Mouse (Mus musculus): ENCODE results near the gene Slc7a4. TPM values are rescaled to one million over a fixed set of nuclear protein-coding genes. Genes with fewer than 3 reads are reported as not detected.

The Slc7a4 gene
- polyA plus RNA-seq (2012; rRNA removed): 40.8 and 46.2 TPM in 2 replicates

- no peak for DNase-seq
- no peaks in the 10 kb centered on the region for H3K4me1 ChIP-seq (ENCODE audit: control insufficient read depth, insufficient read depth, low read length)
- no peaks in the 10 kb centered on the region for H3K27me3 ChIP-seq (ENCODE audit: control insufficient read depth, insufficient read depth, low read length)
- TF ChIP-seq POLR2A (IDR thresholded peaks at IDR 0.05; ENCODE audit: borderline replicate concordance, insufficient read depth, low read length): no peak
- TF ChIP-seq CTCF (IDR thresholded peaks at IDR 0.05; ENCODE audit: borderline replicate concordance, insufficient read depth, low read depth, low read length): peak; percentile 51
- WGBS: 20% methylated on average over 8 of the region's 8 CpGs
- H3K4me3 ChIP-seq (replicated peaks; ENCODE audit: insufficient read depth, low read depth, low read length): no peak within 1 kb of the TSS
- H3K27ac ChIP-seq (ENCODE audit: insufficient read depth, low read length): no peak within 1 kb of the TSS
Measured at GRCm38 (mm10) chr16:17583064-17583463, at the start of gene Slc7a4. Slc7a4 (minus strand) TSS chr16:17583214.

GRCm38 (mm10) chr16:17632580-17632979 lies 49.6 kb upstream of the Slc7a4 start:
- no peak for DNase-seq
- Histone ChIP-seq H3K27me3 (ENCODE audit: control insufficient read depth, insufficient read depth, low read length) (no peaks in the 10 kb centered on the region), H3K4me3 (replicated peaks; ENCODE audit: insufficient read depth, low read depth, low read length) (no peak overlapping the region), H3K27ac (ENCODE audit: insufficient read depth, low read length) (no peak overlapping the region), H3K4me1 (ENCODE audit: control insufficient read depth, insufficient read depth, low read length) (0 out of 2 replicates have a peak, but pooled peaks cover 2% of the 10 kb centered on the region)
- WGBS: 97% methylated on average over 2 of the region's 2 CpGs
- no peak for TF ChIP-seq POLR2A (IDR thresholded peaks at IDR 0.05; ENCODE audit: borderline replicate concordance, insufficient read depth, low read length)
- no peak for TF ChIP-seq CTCF (IDR thresholded peaks at IDR 0.05; ENCODE audit: borderline replicate concordance, insufficient read depth, low read depth, low read length)

- WGBS: 97% methylated on average over 5 of the region's 5 CpGs
Measured at GRCm38 (mm10) chr16:17626269-17626555, 43.2 kb upstream of the Slc7a4 start.

GRCm38 (mm10) chr16:17625488-17626268 lies 42.7 kb upstream of the Slc7a4 start:
- 55% methylated on average over 8 of the region's 8 CpGs for WGBS
- Histone ChIP-seq H3K4me1 (ENCODE audit: control insufficient read depth, insufficient read depth, low read length) (no peaks in the 10 kb centered on the region), H3K27ac (ENCODE audit: insufficient read depth, low read length) (no peak overlapping the region), H3K27me3 (ENCODE audit: control insufficient read depth, insufficient read depth, low read length) (no peaks in the 10 kb centered on the region), H3K4me3 (replicated peaks; ENCODE audit: insufficient read depth, low read depth, low read length) (no peak overlapping the region)
- peak in 1 of 2 experiments; percentile 45 for DNase-seq
- no peak for TF ChIP-seq POLR2A (IDR thresholded peaks at IDR 0.05; ENCODE audit: borderline replicate concordance, insufficient read depth, low read length)
- TF ChIP-seq CTCF (IDR thresholded peaks at IDR 0.05; ENCODE audit: borderline replicate concordance, insufficient read depth, low read depth, low read length): peak; percentile 73; the same call in 1 of the 2 replicates

More at GRCm38 (mm10) chr16:17626269-17626555, 43.2 kb upstream of the Slc7a4 start:
- Histone ChIP-seq H3K27me3 (ENCODE audit: control insufficient read depth, insufficient read depth, low read length) (no peaks in the 10 kb centered on the region), H3K4me1 (ENCODE audit: control insufficient read depth, insufficient read depth, low read length) (no peaks in the 10 kb centered on the region), H3K27ac (ENCODE audit: insufficient read depth, low read length) (no peak overlapping the region), H3K4me3 (replicated peaks; ENCODE audit: insufficient read depth, low read depth, low read length) (no peak overlapping the region)
- no peak for DNase-seq
- TF ChIP-seq POLR2A (IDR thresholded peaks at IDR 0.05; ENCODE audit: borderline replicate concordance, insufficient read depth, low read length): no peak

- no peak for DNase-seq
- TF ChIP-seq POLR2A (IDR thresholded peaks at IDR 0.05; ENCODE audit: borderline replicate concordance, insufficient read depth, low read length) (no peak), CTCF (IDR thresholded peaks at IDR 0.05; ENCODE audit: borderline replicate concordance, insufficient read depth, low read depth, low read length) (no peak)
- 100% methylated on average over 1 of the region's 1 CpGs for WGBS
- no peaks in the 10 kb centered on the region for H3K27me3 ChIP-seq (ENCODE audit: control insufficient read depth, insufficient read depth, low read length)
- no peak overlapping the region for H3K27ac ChIP-seq (ENCODE audit: insufficient read depth, low read length)
- peaks cover 3% of the 10 kb centered on the region; the same call in 1 of the 2 replicates for H3K4me1 ChIP-seq (ENCODE audit: control insufficient read depth, insufficient read depth, low read length)
- no peak overlapping the region for H3K4me3 ChIP-seq (replicated peaks; ENCODE audit: insufficient read depth, low read depth, low read length)
Measured at GRCm38 (mm10) chr16:17621936-17622335, 38.9 kb upstream of the Slc7a4 start.

GRCm38 (mm10) chr16:17619198-17620105 lies 36.4 kb upstream of the Slc7a4 start, which contains the start of gene Smpd4:
Smpd4 (plus strand) TSS chr16:17619354.
- DNase-seq: peak; percentile 86 to 94
- peaks cover 3% of the 10 kb centered on the region; the same call in 1 of the 2 replicates for H3K4me1 ChIP-seq (ENCODE audit: control insufficient read depth, insufficient read depth, low read length)
- H3K27ac ChIP-seq (ENCODE audit: insufficient read depth, low read length): no peak within 1 kb of the TSS
- peak within 1 kb of the TSS; percentile 95 for H3K4me3 ChIP-seq (replicated peaks; ENCODE audit: insufficient read depth, low read depth, low read length)
- 1% methylated on average over 60 of the region's 60 CpGs for WGBS
- H3K27me3 ChIP-seq (ENCODE audit: control insufficient read depth, insufficient read depth, low read length): no peaks in the 10 kb centered on the region
- no peak for TF ChIP-seq POLR2A (IDR thresholded peaks at IDR 0.05; ENCODE audit: borderline replicate concordance, insufficient read depth, low read length)
- TF ChIP-seq CTCF (IDR thresholded peaks at IDR 0.05; ENCODE audit: borderline replicate concordance, insufficient read depth, low read depth, low read length): no peak

- WGBS: 12% methylated on average over 13 of the region's 13 CpGs
- TF ChIP-seq CTCF (IDR thresholded peaks at IDR 0.05; ENCODE audit: borderline replicate concordance, insufficient read depth, low read depth, low read length): peak; percentile 79
- no peak for TF ChIP-seq POLR2A (IDR thresholded peaks at IDR 0.05; ENCODE audit: borderline replicate concordance, insufficient read depth, low read length)
Measured at GRCm38 (mm10) chr16:17617922-17618565, 35.0 kb upstream of the Slc7a4 start.

More at GRCm38 (mm10) chr16:17617922-17618565, 35.0 kb upstream of the Slc7a4 start:
- H3K27me3 ChIP-seq (ENCODE audit: control insufficient read depth, insufficient read depth, low read length): no peaks in the 10 kb centered on the region
- peak overlapping the region; percentile 33 for H3K4me3 ChIP-seq (replicated peaks; ENCODE audit: insufficient read depth, low read depth, low read length)
- DNase-seq: peak; percentile 60 to 71
- peaks cover 3% of the 10 kb centered on the region; the same call in 1 of the 2 replicates for H3K4me1 ChIP-seq (ENCODE audit: control insufficient read depth, insufficient read depth, low read length)
- H3K27ac ChIP-seq (ENCODE audit: insufficient read depth, low read length): no peak overlapping the region
